Mouse (Mus musculus) frontal cortex, postnatal 14 days (tissue): ENCODE data around the gene Ncoa5.

ENCODE experiments used
- DNase-seq, 2 experiments: peaks; one replicate each; pipeline ENCODE4 v3.0.0; 2022; ENCODE audit warnings: low spot score in 2 of 2

Ncoa5 gene

GRCm38 (mm10) chr2:165049044-165049443 is 14.4 kb upstream of the Ncoa5 start:
- no peak for DNase-seq

- no peak for DNase-seq
These were observed 9.1 kb upstream of the Ncoa5 start for GRCm38 (mm10) chr2:165043729-165044128.

- DNase-seq, result no peak
These were observed 8.5 kb upstream of the Ncoa5 start for GRCm38 (mm10) chr2:165043090-165043636.

GRCm38 (mm10) chr2:165042126-165042525 is 7.5 kb upstream of the Ncoa5 start:
- DNase-seq, result no peak

- DNase-seq, result no peak
These were observed 2.7 kb upstream of the Ncoa5 start for GRCm38 (mm10) chr2:165037415-165037814.

GRCm38 (mm10) chr2:165035058-165035431 is 378 bp upstream of the Ncoa5 start:
- no peak for DNase-seq

- no peak for DNase-seq
These were observed 1.4 kb downstream of the Ncoa5 start for GRCm38 (mm10) chr2:165033306-165033705.

GRCm38 (mm10) chr2:165032533-165032932 is 2.1 kb downstream of the Ncoa5 start:
- no peak for DNase-seq

- no peak for DNase-seq
These were observed 7.5 kb downstream of the Ncoa5 start for GRCm38 (mm10) chr2:165027163-165027562.

GRCm38 (mm10) chr2:165020490-165020889 is 14.2 kb downstream of the Ncoa5 start:
- no peak for DNase-seq

- DNase-seq, result no peak
These were observed 19.7 kb downstream of the Ncoa5 start for GRCm38 (mm10) chr2:165014935-165015334.

- no peak for DNase-seq
These were observed 24.3 kb downstream of the Ncoa5 start for GRCm38 (mm10) chr2:165010351-165010750.

GRCm38 (mm10) chr2:165009581-165009980 is 25.1 kb downstream of the Ncoa5 start:
- no peak for DNase-seq

- no peak for DNase-seq
These were observed 25.5 kb downstream of the Ncoa5 start for GRCm38 (mm10) chr2:165009161-165009560.

GRCm38 (mm10) chr2:165007986-165008385 is 26.7 kb downstream of the Ncoa5 start:
- DNase-seq, result no peak

GRCm38 (mm10) chr2:165006813-165007212 is 27.9 kb downstream of the Ncoa5 start:
- no peak for DNase-seq

GRCm38 (mm10) chr2:165004237-165004636 is 30.4 kb downstream of the Ncoa5 start:
- DNase-seq, result no peak

- DNase-seq, result no peak
These were observed 31.6 kb downstream of the Ncoa5 start for GRCm38 (mm10) chr2:165003108-165003507.

GRCm38 (mm10) chr2:165001958-165002357 is 32.7 kb downstream of the Ncoa5 start:
- no peak for DNase-seq

- no peak for DNase-seq
These were observed 36.8 kb downstream of the Ncoa5 start for GRCm38 (mm10) chr2:164997721-164998428.

- no peak for DNase-seq
These were observed 37.6 kb downstream of the Ncoa5 start for GRCm38 (mm10) chr2:164996848-164997720.

GRCm38 (mm10) chr2:164995976-164996375 is 38.7 kb downstream of the Ncoa5 start:
- DNase-seq, result no peak
